Mouse (Mus musculus) heart, postnatal 4 days (tissue): ENCODE results near the gene Ndufb7. TPM values are rescaled to one million over a fixed set of nuclear protein-coding genes. Genes with fewer than 3 reads are reported as not detected.
A peak's percentile ranks its signal among the peaks of the same experiment; 100 is the strongest.

Source experiments
- DNase-seq: peaks from one replicate; pipeline ENCODE4 v3.0.0; 2021
- total RNA-seq, 2 experiments: library from RNA; stranded (reverse); gene quantifications; 2 replicates each; pipeline ENCODE4 v1.2.3; 2021

Ndufb7 gene
- total RNA-seq, 2 experiments from 2014 or later, result 517 to 525 TPM

GRCm38 (mm10) chr8:83608398-83608829 is 41.9 kb downstream of the Ndufb7 start:
- DNase-seq, result peak; percentile 87

GRCm38 (mm10) chr8:83609086-83609485 is 42.6 kb downstream of the Ndufb7 start:
- DNase-seq, result no peak

DNA sequence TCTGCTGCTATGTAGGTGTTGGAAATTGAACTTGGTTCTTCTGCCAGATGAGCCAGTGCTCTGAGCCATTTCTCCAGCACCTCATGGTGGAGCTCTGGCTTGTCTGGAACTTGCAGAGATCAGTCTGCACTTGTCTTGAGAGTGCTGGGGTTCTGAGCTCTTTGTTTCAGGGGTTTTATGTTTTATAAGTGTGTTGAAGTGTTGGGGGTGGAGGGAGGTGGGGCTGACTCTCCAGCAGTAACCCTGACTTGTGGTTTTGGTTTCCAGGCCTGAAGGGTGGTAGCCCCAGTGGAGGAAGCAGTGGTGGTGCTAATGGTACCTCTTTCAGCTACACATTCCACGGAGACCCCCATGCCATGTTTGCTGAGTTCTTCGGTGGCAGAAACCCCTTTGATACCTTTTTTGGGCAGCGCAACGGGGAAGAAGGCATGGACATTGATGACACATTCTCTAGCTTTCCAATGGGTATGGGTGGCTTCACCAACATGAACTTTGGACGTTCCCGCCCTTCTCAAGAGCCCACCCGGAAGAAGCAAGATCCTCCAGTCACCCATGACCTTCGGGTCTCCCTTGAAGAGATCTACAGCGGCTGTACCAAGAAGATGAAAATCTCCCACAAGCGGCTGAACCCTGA is 43.2 kb downstream of the Ndufb7 start:
- DNase-seq, result no peak

GRCm38 (mm10) chr8:83611921-83612320 is 45.5 kb downstream of the Ndufb7 start:
- DNase-seq, result no peak

DNA sequence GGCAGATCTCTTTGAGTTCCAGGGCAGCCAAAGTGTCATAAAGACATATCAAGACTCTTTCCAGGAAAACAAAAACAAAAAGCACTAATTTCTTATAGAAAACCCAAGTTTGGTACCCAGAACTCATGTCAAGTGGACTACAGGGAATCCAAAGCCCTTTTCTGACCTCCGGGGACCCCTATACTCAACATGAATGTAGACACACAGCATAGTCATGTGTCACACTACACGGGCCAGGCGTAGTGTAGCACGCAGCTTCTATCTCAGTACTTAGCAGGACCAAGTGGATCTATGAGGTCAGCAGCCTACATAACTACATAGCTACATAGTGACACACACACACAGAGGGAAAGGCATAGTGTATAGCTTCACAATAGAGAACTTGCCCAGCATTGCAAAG is 47.2 kb downstream of the Ndufb7 start:
- DNase-seq, result no peak

GRCm38 (mm10) chr8:83616625-83617024 is 50.2 kb downstream of the Ndufb7 start:
- no peak for DNase-seq

DNA sequence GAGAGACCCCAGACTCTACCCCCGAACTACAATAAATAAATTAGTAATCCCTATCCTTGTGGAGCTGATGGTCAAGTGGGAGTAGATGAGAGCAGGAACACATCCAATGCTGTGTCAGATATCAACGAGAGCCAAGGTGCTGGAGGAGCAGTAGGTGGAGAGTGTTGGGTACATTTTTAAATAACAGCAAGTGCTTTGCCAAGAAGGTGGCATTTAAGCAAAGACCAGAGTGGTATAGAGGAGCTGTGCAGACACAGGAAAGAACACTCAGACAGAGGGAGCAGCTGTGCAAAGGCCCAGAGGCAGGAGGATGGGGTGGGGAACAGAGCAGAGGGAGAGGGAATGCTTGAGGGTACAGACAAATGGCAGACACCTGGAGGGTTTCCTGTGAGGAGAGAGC is 50.6 kb downstream of the Ndufb7 start:
- DNase-seq, result no peak

- DNase-seq, result no peak
Measured at GRCm38 (mm10) chr8:83618566-83618965, 52.1 kb downstream of the Ndufb7 start.

GRCm38 (mm10) chr8:83619568-83620285 is 53.3 kb downstream of the Ndufb7 start:
- DNase-seq, result no peak

Other genes starting within 250 kb of the Ndufb7 start
- gene Elmod2, start 234.2 kb upstream of the Ndufb7 start, total RNA-seq, result 1 to 10 TPM; 8.3 to 9.5 TPM
- not detected for gene Mgat4d, start 218.2 kb upstream of the Ndufb7 start, total RNA-seq
- not detected for gene Clgn, start 176.8 kb upstream of the Ndufb7 start, total RNA-seq
- 10 to 100 TPM; 49.1 to 54.0 TPM for gene Scoc, start 108.3 kb upstream of the Ndufb7 start, total RNA-seq
- gene Olfr370, start 30.9 kb upstream of the Ndufb7 start, total RNA-seq, result not detected
- 100 to 1,000 TPM; 162 to 169 TPM for gene Tecr, start 41.3 kb downstream of the Ndufb7 start, total RNA-seq
- gene Dnajb1, start 41.5 kb downstream of the Ndufb7 start, total RNA-seq, result 10 to 100 TPM; 21.3 to 22.8 TPM
- gene Gipc1, start 86.0 kb downstream of the Ndufb7 start, total RNA-seq, result 10 to 100 TPM; 61.9 to 64.2 TPM
- 1 to 10 TPM in 1 of 2 experiments, under 1 TPM in 1; 0.33 to 1.1 TPM for gene Ptger1, start 100.0 kb downstream of the Ndufb7 start, total RNA-seq
- 10 to 100 TPM; 52.7 to 53.4 TPM for gene Pkn1, start 132.5 kb downstream of the Ndufb7 start, total RNA-seq
- gene Ddx39, start 148.5 kb downstream of the Ndufb7 start, total RNA-seq, result 10 to 100 TPM; 68.1 to 69.0 TPM
- 10 to 100 TPM; 62.8 to 63.4 TPM for gene Adgre5, start 174.7 kb downstream of the Ndufb7 start, total RNA-seq